In the genomic region with DNA sequence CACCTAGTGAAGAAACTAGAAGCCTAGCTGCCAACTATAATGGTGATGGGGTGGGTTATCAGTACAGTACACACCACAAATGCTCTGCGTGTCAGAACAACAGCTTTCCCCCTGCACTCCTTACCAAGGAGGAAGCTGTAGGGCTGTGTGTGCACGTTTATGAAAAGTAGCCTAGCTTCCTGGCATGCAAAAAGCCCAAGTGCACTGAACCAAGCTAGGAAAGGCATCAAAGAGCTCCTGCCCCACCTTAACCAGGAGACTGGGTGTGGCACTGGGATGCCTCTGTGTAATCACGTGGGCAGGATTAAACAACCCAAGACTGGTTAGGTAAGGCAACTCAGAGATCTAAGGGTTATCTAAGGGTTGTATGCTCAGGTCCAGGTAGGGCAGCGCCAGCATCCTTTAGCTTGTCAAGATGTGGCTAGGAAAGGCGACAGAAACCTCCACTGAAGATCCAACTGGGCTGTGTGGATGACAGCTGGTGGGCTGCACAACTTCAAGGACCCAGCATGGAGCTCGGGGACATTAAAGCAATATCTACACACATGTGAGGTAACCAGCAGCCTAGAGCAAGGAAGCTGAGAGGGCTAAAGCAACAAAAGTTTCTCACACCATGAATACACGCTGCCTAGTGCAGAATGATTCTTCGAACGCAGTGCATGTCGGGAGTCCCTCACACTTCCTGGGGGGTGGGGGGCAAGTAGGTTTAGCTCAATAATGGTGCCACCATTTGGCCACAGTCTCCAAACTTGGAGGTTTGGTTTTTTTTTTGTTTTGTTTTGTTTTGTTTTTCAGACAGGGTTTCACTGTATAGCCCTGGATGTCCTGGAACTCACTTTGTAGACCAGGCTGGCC, we compare ENCODE assay signal across 14 mouse cellular contexts. TPM values are rescaled to one million over a fixed set of nuclear protein-coding genes. Genes with fewer than 3 reads are reported as not detected.
DNase-seq lines count a peak whose midpoint lies in the region; ATAC-seq and TF ChIP-seq lines count a peak whose summit lies in the region.
"Had no signal": no experiment of that assay in that cellular context is flagged by ENCODE, and none has a peak within 500 bp of the region (broad histone marks: within the 10 kb centered on the region; RNA-seq: fewer than 3 reads in every experiment).

No protein-coding gene starts in this region.

- no peak for TF ChIP-seq POLR2A in kidney, adult 2 months (IDR thresholded peaks at IDR 0.05; ENCODE audit: low read depth, low read length)

- no peaks in the 10 kb centered on the region for H3K36me3 ChIP-seq in kidney, embryonic 14.5 days (ENCODE audit: control insufficient read depth, insufficient read depth, low read length)
- no peaks in the 10 kb centered on the region for H3K36me3 ChIP-seq in kidney, adult 2 months (ENCODE audit: control insufficient read depth, insufficient read depth, low read length)
- H3K36me3 ChIP-seq in intestine, embryonic 15.5 days, result no peaks in the 10 kb centered on the region
- H3K36me3 ChIP-seq in forebrain, embryonic 15.5 days, result no peaks in the 10 kb centered on the region
- H3K36me3 ChIP-seq: hindbrain, embryonic 15.5 days; neural tube, embryonic 15.5 days had no signal

- 74% methylated on average over 10 of the region's 10 CpGs for WGBS in kidney, embryonic 14.5 days
- 75% methylated on average over 10 of the region's 10 CpGs for WGBS in kidney, adult 2 months
- 69% methylated on average over 10 of the region's 10 CpGs for WGBS in intestine, embryonic 15.5 days
- WGBS in forebrain, embryonic 15.5 days, result 84% methylated on average over 10 of the region's 10 CpGs

- no peak overlapping the region for H3K9ac ChIP-seq in kidney, embryonic 14.5 days (ENCODE audit: low read depth, low read length)
- H3K9ac ChIP-seq in intestine, embryonic 15.5 days, result no peak overlapping the region
- no peak overlapping the region for H3K9ac ChIP-seq in forebrain, embryonic 15.5 days (replicated peaks)
- H3K9ac ChIP-seq: hindbrain, embryonic 15.5 days; midbrain, embryonic 13.5 days; neural tube, embryonic 15.5 days had no signal

- no peak overlapping the region for H3K27ac ChIP-seq in kidney, embryonic 14.5 days (ENCODE audit: low read depth, low read length)
- no peak overlapping the region for H3K27ac ChIP-seq in kidney, adult 2 months (ENCODE audit: insufficient read depth, low read depth, low read length)
- no peak overlapping the region for H3K27ac ChIP-seq in intestine, embryonic 15.5 days
- no peak overlapping the region for H3K27ac ChIP-seq in forebrain, embryonic 15.5 days (replicated peaks)
- H3K27ac ChIP-seq: hindbrain, embryonic 15.5 days; midbrain, embryonic 13.5 days; neural tube, embryonic 15.5 days had no signal

- H3K4me1 ChIP-seq in kidney, embryonic 14.5 days (ENCODE audit: control insufficient read depth, insufficient read depth, low read length), result no peaks in the 10 kb centered on the region
- H3K4me1 ChIP-seq in kidney, adult 2 months (ENCODE audit: control insufficient read depth, insufficient read depth, low read length), result no peaks in the 10 kb centered on the region
- 0 out of 2 replicates have a peak, but pooled peaks cover 3% of the 10 kb centered on the region for H3K4me1 ChIP-seq in intestine, embryonic 15.5 days (replicated peaks)
- no peaks in the 10 kb centered on the region for H3K4me1 ChIP-seq in forebrain, embryonic 15.5 days
- H3K4me1 ChIP-seq: midbrain, embryonic 13.5 days had no signal

- ATAC-seq in kidney, embryonic 14.5 days (ENCODE audit: low FRiP score, low TSS enrichment), result 0 out of 2 replicates have a peak, but pooled peaks have one; percentile 22
- ATAC-seq in intestine, embryonic 15.5 days, result peak; percentile 78
- peak; percentile 94 for ATAC-seq in megakaryocyte-erythroid progenitor cell, adult 5-6 weeks (replicated peaks; ENCODE audit: low FRiP score, low TSS enrichment, poor library complexity, severe bottlenecking)
- ATAC-seq in forebrain, embryonic 15.5 days (replicated peaks), result no peak
- ATAC-seq: forebrain, embryonic 14.5 days; midbrain, embryonic 13.5 days had no signal

- no peak overlapping the region for H3K4me3 ChIP-seq in kidney, embryonic 14.5 days (ENCODE audit: low read length)
- H3K4me3 ChIP-seq in kidney, adult 2 months (ENCODE audit: insufficient read depth, low read depth, low read length), result no peak overlapping the region
- H3K4me3 ChIP-seq in intestine, embryonic 15.5 days (replicated peaks), result no peak overlapping the region
- H3K4me3 ChIP-seq in forebrain, embryonic 15.5 days, result no peak overlapping the region
- H3K4me3 ChIP-seq: hindbrain, embryonic 15.5 days; midbrain, embryonic 13.5 days; neural tube, embryonic 15.5 days had no signal

- H3K4me2 ChIP-seq in kidney, embryonic 14.5 days (replicated peaks; ENCODE audit: low read depth, low read length), result no peak overlapping the region
- no peak overlapping the region for H3K4me2 ChIP-seq in intestine, embryonic 15.5 days (replicated peaks)
- no peak overlapping the region for H3K4me2 ChIP-seq in forebrain, embryonic 15.5 days (replicated peaks)
- H3K4me2 ChIP-seq: hindbrain, embryonic 15.5 days; midbrain, embryonic 13.5 days; neural tube, embryonic 15.5 days had no signal

- H3K9me3 ChIP-seq in kidney, embryonic 14.5 days (ENCODE audit: control insufficient read depth, low read length), result no peaks in the 10 kb centered on the region
- no peaks in the 10 kb centered on the region for H3K9me3 ChIP-seq in intestine, embryonic 15.5 days
- H3K9me3 ChIP-seq in forebrain, embryonic 15.5 days, result no peaks in the 10 kb centered on the region
- H3K9me3 ChIP-seq: hindbrain, embryonic 15.5 days; midbrain, embryonic 13.5 days; neural tube, embryonic 15.5 days had no signal

- no peak for DNase-seq in kidney, adult 2 months
- peak; percentile 11 for DNase-seq in ES-CJ7 (ENCODE audit: low read depth, low spot score)
- no peak for DNase-seq in adrenal gland, adult 18-20 months (ENCODE audit: low spot score in 2 of 2)
- no peak for DNase-seq in left cerebral cortex, adult 9 months (ENCODE audit: low spot score in 2 of 2)
- DNase-seq: lung, adult 18-20 months; right cerebral cortex, postnatal 4 days had no signal

- no peak for TF ChIP-seq CTCF in kidney, adult 2 months (conservative IDR thresholded peaks at IDR 0.05; ENCODE audit: insufficient read depth, insufficient read length, low read depth, low read length)

- no peaks in the 10 kb centered on the region for H3K27me3 ChIP-seq in kidney, embryonic 14.5 days (ENCODE audit: control insufficient read depth, insufficient read depth, low read length)
- no peaks in the 10 kb centered on the region for H3K27me3 ChIP-seq in kidney, adult 2 months (replicated peaks; ENCODE audit: control insufficient read depth, insufficient read depth, low read length)
- no peaks in the 10 kb centered on the region for H3K27me3 ChIP-seq in intestine, embryonic 15.5 days (replicated peaks)
- no peaks in the 10 kb centered on the region for H3K27me3 ChIP-seq in forebrain, embryonic 15.5 days
- H3K27me3 ChIP-seq: hindbrain, embryonic 15.5 days; midbrain, embryonic 13.5 days; neural tube, embryonic 15.5 days had no signal

RNA-seq across cellular contexts. Expression of a gene that starts 15.7 kb away (rescaled TPM):
- 9.4 and 17.8 TPM in 2 replicates for polyA plus RNA-seq in kidney, embryonic 14.5 days (2014; fragmentation: Nextera tagmentation; extraction: Ambion mirVana)
- polyA plus RNA-seq in kidney, adult 2 months (2012; rRNA removed), result 5.1 and 9.0 TPM in 2 replicates
- 15.8 and 16.5 TPM in 2 replicates for polyA plus RNA-seq in intestine, embryonic 15.5 days (2015; fragmentation: Nextera tagmentation; extraction: Ambion mirVana)
- 163 and 242 TPM in 2 replicates for total RNA-seq in megakaryocyte-erythroid progenitor cell, adult 5-6 weeks (2014; fragmentation: Nextera tagmentation)
- total RNA-seq in megakaryocyte-erythroid progenitor cell, adult 5-6 weeks (2017), result 103 and 184 TPM in 2 replicates
- 10 to 100 TPM; 16.6 to 36.1 TPM for total RNA-seq in adrenal gland, adult 18-20 months (2021)
- polyA plus RNA-seq in forebrain, embryonic 15.5 days (2015; fragmentation: Nextera tagmentation; extraction: Ambion mirVana), result 30.1 and 35.8 TPM in 2 replicates
